Comparison of ENCODE assay signal across 8 mouse cellular contexts in genomic region chr4:55477933-55478332, GRCm38 (mm10). TPM values are rescaled to one million over a fixed set of nuclear protein-coding genes. Genes with fewer than 3 reads are reported as not detected.
DNase-seq lines count a peak whose midpoint lies in the region; TF ChIP-seq lines count a peak whose summit lies in the region.

No protein-coding gene starts in this region.

- no peaks in the 10 kb centered on the region; the same call in 1 of the 2 replicates for H3K27me3 ChIP-seq in cerebellum, adult 2 months (ENCODE audit: control insufficient read depth, insufficient read depth, low read length)

- peak; percentile 15 for DNase-seq in layer of hippocampus, adult 11-12 months (ENCODE audit: low spot score)
- no peak for DNase-seq in layer of hippocampus, postnatal 36 days
- no peak for DNase-seq in ES-E14 (ENCODE audit: low read depth, low spot score)
- peak; percentile 19 to 23 for DNase-seq in cerebellum, adult 2 months
- peak; percentile 72 for DNase-seq in heart, postnatal 4 days
- peak; percentile 15 to 22 for DNase-seq in left cerebral cortex, postnatal 25 days (ENCODE audit: low spot score in 2 of 2)
- DNase-seq in retina, embryonic 14.5 days (ENCODE audit: low spot score), result peak; percentile 52
- DNase-seq in natural killer cell, adult 2 months (ENCODE audit: low spot score in 2 of 2), result no peak

- H3K4me1 ChIP-seq in ES-E14 (ENCODE audit: control insufficient read depth in 2 of 2, insufficient read depth in 2 of 2, low read length in 2 of 2, poor library complexity in 1 of 2), result peaks cover 17 to 24% of the 10 kb centered on the region in 2 experiments
- no peaks in the 10 kb centered on the region for H3K4me1 ChIP-seq in cerebellum, adult 2 months (ENCODE audit: control insufficient read depth, insufficient read depth, low read length)

- no peaks in the 10 kb centered on the region for H3K9me3 ChIP-seq in ES-E14 (ENCODE audit: control insufficient read depth, insufficient read depth, low read depth, low read length)

- TF ChIP-seq CTCF in cerebellum, adult 2 months (IDR thresholded peaks at IDR 0.05; ENCODE audit: borderline replicate concordance, insufficient read depth, low read depth, low read length), result peak; percentile 41; the same call in 1 of the 2 replicates

- TF ChIP-seq POLR2A in cerebellum, adult 2 months (IDR thresholded peaks at IDR 0.05; ENCODE audit: borderline replicate concordance, insufficient read depth, low read length), result no peak

- no peaks in the 10 kb centered on the region for H3K36me3 ChIP-seq in ES-E14 (ENCODE audit: control insufficient read depth, insufficient read depth, low read length, poor library complexity, severe bottlenecking)

- intact Hi-C loops in left cerebral cortex, postnatal 25 days (cut with DNase I), result no loop called here

- WGBS in cerebellum, adult 2 months, result 34% methylated on average over 4 of the region's 4 CpGs

- peak overlapping the region; percentile 100 for H3K27ac ChIP-seq in ES-E14 (ENCODE audit: insufficient read depth, low read depth, low read length, poor library complexity, severe bottlenecking)
- H3K27ac ChIP-seq in cerebellum, adult 2 months (ENCODE audit: insufficient read depth, low read length), result no peak overlapping the region

- in situ Hi-C loops in ES-E14 (cut with MboI; ENCODE audit: low sequenced_read_pairs in 2 of 2, unreplicated experiment in 2 of 2), result no loop called here

- peak overlapping the region in 1 of 2 experiments; percentile 40; a peak in 1 of 4 replicates for H3K4me3 ChIP-seq in ES-E14 (ENCODE audit: insufficient read depth in 1 of 2, low read depth in 1 of 2, low read length in 2 of 2, poor library complexity in 1 of 2, severe bottlenecking in 1 of 2)
- no peak overlapping the region for H3K4me3 ChIP-seq in cerebellum, adult 2 months (replicated peaks; ENCODE audit: insufficient read depth, low read depth, low read length)

- H3K9ac ChIP-seq in ES-E14 (ENCODE audit: insufficient read depth, low read depth, low read length, poor library complexity, severe bottlenecking), result peak overlapping the region; percentile 84

TF ChIP-seq in ES-E14, 5 proteins besides CTCF, POLR2A, EP300 and RAD21:
- 0 out of 2 replicates have a peak, but pooled peaks have one; percentile 42 for TF ChIP-seq HCFC1 (IDR thresholded peaks at IDR 0.05; ENCODE audit: borderline replicate concordance, insufficient read depth, low read length)
- no peak for TF ChIP-seq ZNF384 (IDR thresholded peaks at IDR 0.05; ENCODE audit: low read depth, low read length)
- no peak for TF ChIP-seq MAFK (IDR thresholded peaks at IDR 0.05; ENCODE audit: insufficient read depth, low read depth, low read length)
- peak; percentile 38; the same call in 1 of the 2 replicates for TF ChIP-seq ZC3H11A (IDR thresholded peaks at IDR 0.05; ENCODE audit: borderline replicate concordance, low read depth, low read length)
TF ChIP-seq in ES-E14: peak in this region for 2.

RNA-seq across cellular contexts. Expression of gene Klf4, which starts 54.3 kb away (rescaled TPM):
- total RNA-seq in layer of hippocampus, postnatal 36 days (2021), result 1 to 10 TPM; 4.8 to 5.3 TPM
- total RNA-seq in ES-E14 (2012; rRNA removed), result 55.6 and 98.4 TPM in 2 replicates
- polyA plus RNA-seq in cerebellum, adult 2 months (2012; rRNA removed), result 3.2 and 3.5 TPM in 2 replicates
- total RNA-seq in heart, postnatal 4 days (2021), result 10 to 100 TPM; 44.3 to 44.9 TPM
- 1 to 10 TPM; 6.0 to 7.4 TPM for total RNA-seq in left cerebral cortex, postnatal 25 days (2021)

Comparison
In these comparisons a context has a peak if more than half of its experiments do, and no peak if none do; other contexts are left out.
1. DNase-seq: peak in layer of hippocampus, adult 11-12 months (single experiment), cerebellum, adult 2 months (2 of 2), heart, postnatal 4 days (single experiment), left cerebral cortex, postnatal 25 days (2 of 2) and retina, embryonic 14.5 days (single experiment); none in layer of hippocampus, postnatal 36 days (0 of 2), ES-E14 (single experiment) and natural killer cell, adult 2 months (0 of 2).